ENCODE assay signal across 8 mouse cellular contexts in the genomic region with DNA sequence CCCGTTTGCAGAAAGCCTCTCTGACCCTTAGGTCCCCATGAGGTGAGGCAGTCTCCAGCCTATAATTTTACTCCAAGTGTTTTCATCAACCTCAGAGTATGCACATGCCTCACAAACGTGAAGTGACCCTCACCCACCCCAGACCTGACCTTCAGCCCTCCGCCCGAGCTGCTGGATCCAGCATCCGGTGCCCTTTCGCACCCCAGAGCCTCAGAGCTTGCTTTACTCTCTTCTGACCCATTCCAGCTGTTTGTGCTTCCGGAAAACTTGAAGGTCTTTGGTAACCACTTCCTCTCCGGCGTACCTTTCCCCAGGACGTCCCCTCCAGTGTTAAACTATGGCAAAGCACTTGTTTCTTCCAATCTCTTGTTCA. TPM values are rescaled to one million over a fixed set of nuclear protein-coding genes. Genes with fewer than 3 reads are reported as not detected.
A peak's percentile ranks its signal among the peaks of the same experiment; 100 is the strongest.
DNase-seq lines count a peak whose midpoint lies in the region; ATAC-seq and TF ChIP-seq lines count a peak whose summit lies in the region.

No protein-coding gene starts in this region.

- H3K4me3 ChIP-seq in kidney, adult 2 months (ENCODE audit: insufficient read depth, low read depth, low read length): peak overlapping the region; percentile 70
- H3K4me3 ChIP-seq in brown adipose tissue, adult 24 weeks (ENCODE audit: insufficient read depth, low read depth, low read length): peak overlapping the region; percentile 81
- H3K4me3 ChIP-seq in liver, embryonic 16.5 days (ENCODE audit: low read depth, low read length): peak overlapping the region; percentile 91
- peak overlapping the region; percentile 77 for H3K4me3 ChIP-seq in stomach, postnatal 0 days (ENCODE audit: low read depth, low read length)

- peak overlapping the region; percentile 57 for H3K9ac ChIP-seq in liver, embryonic 16.5 days (ENCODE audit: low read depth, low read length)
- no peak overlapping the region for H3K9ac ChIP-seq in stomach, postnatal 0 days (ENCODE audit: low read length)

- H3K4me2 ChIP-seq in liver, embryonic 16.5 days (ENCODE audit: low read depth, low read length): peak overlapping the region; percentile 97
- H3K4me2 ChIP-seq in stomach, postnatal 0 days (replicated peaks; ENCODE audit: low read depth): peak overlapping the region; percentile 77

- no peaks in the 10 kb centered on the region for H3K4me1 ChIP-seq in kidney, adult 2 months (ENCODE audit: control insufficient read depth, insufficient read depth, low read length)
- no peaks in the 10 kb centered on the region for H3K4me1 ChIP-seq in brown adipose tissue, adult 24 weeks (ENCODE audit: control insufficient read depth, insufficient read depth, insufficient read length, low read length)
- H3K4me1 ChIP-seq in liver, embryonic 16.5 days (ENCODE audit: control insufficient read depth, low read depth, low read length): peaks cover 31% of the 10 kb centered on the region
- H3K4me1 ChIP-seq in stomach, postnatal 0 days (replicated peaks; ENCODE audit: control insufficient read depth, insufficient read depth): no peaks in the 10 kb centered on the region

- TF ChIP-seq EP300 in stomach, postnatal 0 days (optimal IDR thresholded peaks at IDR 0.05): no peak

- no peak for ATAC-seq in liver, embryonic 16.5 days (ENCODE audit: low read depth)
- no peak for ATAC-seq in stomach, postnatal 0 days (ENCODE audit: low FRiP score, low TSS enrichment)

- DNase-seq in kidney, adult 2 months: peak; percentile 39
- no peak for DNase-seq in kidney, adult 18-20 months
- peak; percentile 66 for DNase-seq in induced T-regulatory cell, adult 2 months (ENCODE audit: low read depth)
- no peak for DNase-seq in stomach, postnatal 0 days (ENCODE audit: low spot score)
- no peak for DNase-seq in urinary bladder, postnatal 36 days (ENCODE audit: low spot score in 2 of 2)
- DNase-seq in MN1 (ENCODE audit: low spot score): no peak

- no peaks in the 10 kb centered on the region for H3K27me3 ChIP-seq in kidney, adult 2 months (replicated peaks; ENCODE audit: control insufficient read depth, insufficient read depth, low read length)
- no peaks in the 10 kb centered on the region for H3K27me3 ChIP-seq in liver, embryonic 16.5 days (ENCODE audit: control insufficient read depth, insufficient read depth, low read depth, low read length)
- H3K27me3 ChIP-seq in stomach, postnatal 0 days (ENCODE audit: control insufficient read depth, insufficient read depth, low read length): no peaks in the 10 kb centered on the region

- no peaks in the 10 kb centered on the region for H3K36me3 ChIP-seq in kidney, adult 2 months (ENCODE audit: control insufficient read depth, insufficient read depth, low read length)
- peaks cover 5% of the 10 kb centered on the region for H3K36me3 ChIP-seq in liver, embryonic 16.5 days (ENCODE audit: control insufficient read depth, insufficient read depth)
- no peaks in the 10 kb centered on the region for H3K36me3 ChIP-seq in stomach, postnatal 0 days (ENCODE audit: control insufficient read depth, insufficient read depth, low read length)

- no peak for TF ChIP-seq POLR2A in kidney, adult 2 months (IDR thresholded peaks at IDR 0.05; ENCODE audit: low read depth, low read length)

- 22% methylated on average over 10 of the region's 10 CpGs for WGBS in kidney, adult 2 months
- 7% methylated on average over 10 of the region's 10 CpGs for WGBS in liver, embryonic 16.5 days (ENCODE audit: insufficient replicate concordance)
- 23% methylated on average over 10 of the region's 10 CpGs for WGBS in stomach, postnatal 0 days

- no peaks in the 10 kb centered on the region for H3K9me3 ChIP-seq in liver, embryonic 16.5 days (replicated peaks; ENCODE audit: control insufficient read depth, low read length)
- no peaks in the 10 kb centered on the region for H3K9me3 ChIP-seq in stomach, postnatal 0 days (ENCODE audit: control insufficient read depth, low read length)

- no peak overlapping the region for H3K27ac ChIP-seq in kidney, adult 2 months (ENCODE audit: insufficient read depth, low read depth, low read length)
- H3K27ac ChIP-seq in brown adipose tissue, adult 24 weeks (replicated peaks; ENCODE audit: low read depth, low read length): no peak overlapping the region
- peak overlapping the region; percentile 58; the same call in 1 of the 2 replicates for H3K27ac ChIP-seq in liver, embryonic 16.5 days (ENCODE audit: low read length)
- H3K27ac ChIP-seq in stomach, postnatal 0 days (replicated peaks): no peak overlapping the region; the same call in 1 of the 2 replicates

- TF ChIP-seq CTCF in kidney, adult 2 months (conservative IDR thresholded peaks at IDR 0.05; ENCODE audit: insufficient read depth, insufficient read length, low read depth, low read length): no peak
- no peak for TF ChIP-seq CTCF in stomach, postnatal 0 days (IDR thresholded peaks at IDR 0.05; ENCODE audit: low read depth)

RNA-seq across cellular contexts. Expression of a gene that starts 0.9 kb away (rescaled TPM):
- 0.41 and 0.95 TPM in 2 replicates for polyA plus RNA-seq in kidney, adult 2 months (2012; rRNA removed)
- 1.3 and 3.4 TPM in 2 replicates for polyA plus RNA-seq in brown adipose tissue, adult 24 weeks (2012; ENCODE audit: insufficient read depth, insufficient read length, missing spikeins)
- polyA plus RNA-seq in liver, embryonic 16.5 days (2015; fragmentation: Nextera tagmentation; extraction: Ambion mirVana): 59.0 and 68.6 TPM in 2 replicates
- polyA plus RNA-seq in stomach, postnatal 0 days (2015; fragmentation: Nextera tagmentation; extraction: Ambion mirVana): 14.2 and 15.3 TPM in 2 replicates

Comparison
In these comparisons a context has a peak if more than half of its experiments do, and no peak if none do; other contexts are left out.
1. DNase-seq: peak in kidney, adult 2 months (single experiment) and induced T-regulatory cell, adult 2 months (single experiment); none in kidney, adult 18-20 months (single experiment), stomach, postnatal 0 days (single experiment), urinary bladder, postnatal 36 days (0 of 2) and MN1 (single experiment).
2. Peak in every context shown above with its lines, with median percentiles within 50 percentile points of each other: H3K4me3 ChIP-seq.